Mouse (Mus musculus) right cerebral cortex, postnatal 4 days (tissue): ENCODE measurements at regions not wholly inside any gene's neighbourhood (a gene's known extent, or its start where the extent isn't known, plus 50 kb on each side); places are given as distances from the start of the nearest gene placed in this dataset.

Source experiments
- DNase-seq: peaks from one replicate; pipeline ENCODE4 v3.0.0-alpha.2; 2022

GRCm38 (mm10) chr16:77394054-77394716 lies 207.7 kb downstream of the Gm11146 start:
- no peak for DNase-seq

GRCm38 (mm10) chr16:77393470-77393869 lies 208.4 kb downstream of the Gm11146 start:
- no peak for DNase-seq

GRCm38 (mm10) chr16:77392205-77392604 lies 209.7 kb downstream of the Gm11146 start:
- DNase-seq = no peak

GRCm38 (mm10) chr16:77384021-77384729 lies 217.7 kb downstream of the Gm11146 start:
- DNase-seq = no peak

GRCm38 (mm10) chr16:77382790-77383189 lies 219.1 kb downstream of the Gm11146 start:
- DNase-seq = no peak

- DNase-seq = no peak
These were observed 229.1 kb downstream of the Gm11146 start for GRCm38 (mm10) chr16:77372768-77373167.

- DNase-seq = no peak
These were observed 232.1 kb downstream of the Gm11146 start for GRCm38 (mm10) chr16:77369810-77370209.

GRCm38 (mm10) chr16:77365254-77365653 lies 236.6 kb downstream of the Gm11146 start:
- no peak for DNase-seq

GRCm38 (mm10) chr16:77364439-77364838 lies 237.5 kb downstream of the Gm11146 start:
- DNase-seq = no peak

GRCm38 (mm10) chr16:77359190-77359589 lies 242.7 kb downstream of the Gm11146 start:
- no peak for DNase-seq

- DNase-seq = no peak
These were observed 246.6 kb downstream of the Gm11146 start for GRCm38 (mm10) chr16:77355260-77355659.

- DNase-seq = no peak
These were observed 247.6 kb downstream of the Gm11146 start for GRCm38 (mm10) chr16:77354201-77354712.

GRCm38 (mm10) chr16:77346128-77346527 lies 255.8 kb downstream of the Gm11146 start:
- DNase-seq = no peak

GRCm38 (mm10) chr16:77332285-77332684 lies 269.6 kb downstream of the Gm11146 start:
- no peak for DNase-seq

- DNase-seq = no peak
These were observed 270.9 kb downstream of the Gm11146 start for GRCm38 (mm10) chr16:77330996-77331395.

- no peak for DNase-seq
These were observed 272.0 kb downstream of the Gm11146 start for GRCm38 (mm10) chr16:77329711-77330530.

- DNase-seq = peak; percentile 24
These were observed 272.7 kb downstream of the Gm11146 start for GRCm38 (mm10) chr16:77329160-77329691.

GRCm38 (mm10) chr16:77328628-77329159 lies 273.2 kb downstream of the Gm11146 start:
- DNase-seq = no peak

- DNase-seq = no peak
These were observed 273.8 kb downstream of the Gm11146 start for GRCm38 (mm10) chr16:77328049-77328448.

GRCm38 (mm10) chr16:77322338-77322737 lies 279.6 kb downstream of the Gm11146 start:
- DNase-seq = no peak

- DNase-seq = no peak
These were observed 283.7 kb downstream of the Gm11146 start for GRCm38 (mm10) chr16:77318150-77318549.

GRCm38 (mm10) chr16:77315354-77315753 lies 286.5 kb downstream of the Gm11146 start:
- DNase-seq = no peak

GRCm38 (mm10) chr16:77313195-77313594 lies 288.7 kb downstream of the Gm11146 start:
- no peak for DNase-seq
